10 mouse cellular contexts compared by ENCODE assay signal in genomic region chr5:36526274-36526673, GRCm38 (mm10). TPM values are rescaled to one million over a fixed set of nuclear protein-coding genes. Genes with fewer than 3 reads are reported as not detected.
A peak's percentile ranks its signal among the peaks of the same experiment; 100 is the strongest.
DNase-seq lines count a peak whose midpoint lies in the region; ATAC-seq and TF ChIP-seq lines count a peak whose summit lies in the region.
"Had no signal": no experiment of that assay in that cellular context is flagged by ENCODE, and none has a peak within 500 bp of the region (broad histone marks: within the 10 kb centered on the region; RNA-seq: fewer than 3 reads in every experiment).

No protein-coding gene starts in this region.

- TF ChIP-seq EP300 in heart, postnatal 0 days (IDR thresholded peaks at IDR 0.05; ENCODE audit: low read depth), result no peak
- TF ChIP-seq EP300 in liver, postnatal 0 days (IDR thresholded peaks at IDR 0.05; ENCODE audit: low read depth), result no peak

- H3K4me3 ChIP-seq in heart, postnatal 0 days (ENCODE audit: low read depth, low read length), result no peak overlapping the region
- no peak overlapping the region for H3K4me3 ChIP-seq in heart, embryonic 11.5 days (ENCODE audit: low read depth, low read length)
- no peak overlapping the region for H3K4me3 ChIP-seq in liver, postnatal 0 days (ENCODE audit: low read depth, low read length)
- no peak overlapping the region for H3K4me3 ChIP-seq in liver, embryonic 12.5 days
- H3K4me3 ChIP-seq: embryonic facial prominence, embryonic 15.5 days had no signal

- TF ChIP-seq CTCF in heart, postnatal 0 days (IDR thresholded peaks at IDR 0.05; ENCODE audit: low read depth), result peak; percentile 64
- peak; percentile 69 for TF ChIP-seq CTCF in liver, postnatal 0 days (IDR thresholded peaks at IDR 0.05; ENCODE audit: low read depth)

- no peak overlapping the region for H3K9ac ChIP-seq in heart, postnatal 0 days (replicated peaks; ENCODE audit: low read depth, low read length)
- no peak overlapping the region for H3K9ac ChIP-seq in heart, embryonic 11.5 days (ENCODE audit: low read depth, low read length)
- H3K9ac ChIP-seq in liver, postnatal 0 days (replicated peaks), result no peak overlapping the region
- H3K9ac ChIP-seq in liver, embryonic 12.5 days, result no peak overlapping the region
- H3K9ac ChIP-seq: embryonic facial prominence, embryonic 15.5 days had no signal

- H3K4me2 ChIP-seq in heart, postnatal 0 days (ENCODE audit: low read depth, low read length), result no peak overlapping the region
- no peak overlapping the region for H3K4me2 ChIP-seq in heart, embryonic 11.5 days
- H3K4me2 ChIP-seq in liver, postnatal 0 days (ENCODE audit: low read depth, low read length), result no peak overlapping the region
- H3K4me2 ChIP-seq in liver, embryonic 12.5 days, result no peak overlapping the region
- H3K4me2 ChIP-seq: embryonic facial prominence, embryonic 15.5 days had no signal

- H3K9me3 ChIP-seq in heart, postnatal 0 days (replicated peaks; ENCODE audit: control insufficient read depth, low read length), result no peaks in the 10 kb centered on the region
- no peaks in the 10 kb centered on the region for H3K9me3 ChIP-seq in heart, embryonic 11.5 days (replicated peaks; ENCODE audit: control insufficient read depth, low read length)
- no peaks in the 10 kb centered on the region for H3K9me3 ChIP-seq in liver, postnatal 0 days (ENCODE audit: low read length)
- H3K9me3 ChIP-seq in liver, embryonic 12.5 days (replicated peaks), result no peaks in the 10 kb centered on the region
- H3K9me3 ChIP-seq: embryonic facial prominence, embryonic 15.5 days had no signal

- no peak overlapping the region for H3K27ac ChIP-seq in heart, postnatal 0 days (ENCODE audit: low read depth)
- H3K27ac ChIP-seq in heart, embryonic 11.5 days (ENCODE audit: low read depth, low read length), result no peak overlapping the region
- H3K27ac ChIP-seq in liver, postnatal 0 days (ENCODE audit: low read depth), result no peak overlapping the region
- H3K27ac ChIP-seq in liver, embryonic 12.5 days, result no peak overlapping the region
- H3K27ac ChIP-seq: embryonic facial prominence, embryonic 15.5 days had no signal

- DNase-seq in heart, postnatal 0 days (ENCODE audit: low spot score), result peak; percentile 51
- no peak for DNase-seq in liver, postnatal 0 days
- DNase-seq in MN1 (ENCODE audit: low spot score), result peak; percentile 32
- DNase-seq in lung, postnatal 14 days, result peak; percentile 21
- DNase-seq in embryo, embryonic 11 days, result no peak
- DNase-seq: gastrocnemius, postnatal 14 days had no signal

- H3K36me3 ChIP-seq in heart, postnatal 0 days (replicated peaks; ENCODE audit: control insufficient read depth, insufficient read depth, low read length), result peaks cover 9% of the 10 kb centered on the region; the same call in 1 of the 2 replicates
- 0 out of 2 replicates have a peak, but pooled peaks cover 3% of the 10 kb centered on the region for H3K36me3 ChIP-seq in heart, embryonic 11.5 days (ENCODE audit: control insufficient read depth, insufficient read depth, low read length)
- 0 out of 2 replicates have a peak, but pooled peaks cover 5% of the 10 kb centered on the region for H3K36me3 ChIP-seq in liver, postnatal 0 days (replicated peaks; ENCODE audit: insufficient read depth, low read length)
- H3K36me3 ChIP-seq in liver, embryonic 12.5 days, result peaks cover 39% of the 10 kb centered on the region

- peaks cover 11% of the 10 kb centered on the region; the same call in 1 of the 2 replicates for H3K4me1 ChIP-seq in heart, postnatal 0 days (ENCODE audit: control insufficient read depth, insufficient read depth)
- peaks cover 20% of the 10 kb centered on the region for H3K4me1 ChIP-seq in heart, embryonic 11.5 days (ENCODE audit: control insufficient read depth, insufficient read depth, low read length)
- peaks cover 22% of the 10 kb centered on the region for H3K4me1 ChIP-seq in liver, postnatal 0 days (ENCODE audit: insufficient read depth)
- H3K4me1 ChIP-seq in liver, embryonic 12.5 days, result peaks cover 62% of the 10 kb centered on the region

- H3K27me3 ChIP-seq in heart, postnatal 0 days (ENCODE audit: control insufficient read depth, insufficient read depth, low read length), result no peaks in the 10 kb centered on the region
- no peaks in the 10 kb centered on the region for H3K27me3 ChIP-seq in heart, embryonic 11.5 days (ENCODE audit: control insufficient read depth, insufficient read depth, low read length)
- H3K27me3 ChIP-seq in liver, postnatal 0 days (ENCODE audit: insufficient read depth, low read length), result no peaks in the 10 kb centered on the region
- no peaks in the 10 kb centered on the region for H3K27me3 ChIP-seq in liver, embryonic 12.5 days (replicated peaks)
- H3K27me3 ChIP-seq: embryonic facial prominence, embryonic 15.5 days had no signal

- WGBS in heart, postnatal 0 days, result 60% methylated on average over 5 of the region's 5 CpGs
- 67% methylated on average over 5 of the region's 5 CpGs for WGBS in heart, embryonic 11.5 days (ENCODE audit: insufficient replicate concordance)
- WGBS in liver, postnatal 0 days (ENCODE audit: insufficient replicate concordance), result 70% methylated on average over 5 of the region's 5 CpGs
- WGBS in liver, embryonic 12.5 days (ENCODE audit: insufficient replicate concordance), result 65% methylated on average over 5 of the region's 5 CpGs

- ATAC-seq in heart, postnatal 0 days (ENCODE audit: insufficient read depth, low read depth), result no peak
- no peak for ATAC-seq in heart, embryonic 11.5 days (replicated peaks; ENCODE audit: insufficient number of reproducible peaks, low FRiP score, low TSS enrichment)
- ATAC-seq in liver, postnatal 0 days, result no peak
- ATAC-seq in liver, embryonic 12.5 days, result no peak
- no peak for ATAC-seq in monocyte, adult 5-6 weeks (replicated peaks; ENCODE audit: insufficient number of reproducible peaks, low FRiP score, low TSS enrichment, poor library complexity, severe bottlenecking)

RNA-seq across cellular contexts. Expression of gene Ccdc96, which starts 41.9 kb away (rescaled TPM):
- total RNA-seq in heart, postnatal 0 days (2014; rRNA removed; ENCODE audit: low replicate concordance), result not detected in 2 replicates
- polyA plus RNA-seq in heart, postnatal 0 days (2015; fragmentation: Nextera tagmentation; extraction: Ambion mirVana), result 0.19 and 0.25 TPM in 2 replicates
- 0.25 and 0.44 TPM in 2 replicates for polyA plus RNA-seq in heart, embryonic 11.5 days (2014; fragmentation: Nextera tagmentation; extraction: Ambion mirVana)
- 0.06 and 0.13 TPM in 2 replicates for polyA plus RNA-seq in liver, postnatal 0 days (2015; fragmentation: Nextera tagmentation; extraction: Ambion mirVana)
- polyA plus RNA-seq in liver, embryonic 12.5 days (2016; fragmentation: Nextera tagmentation; extraction: Ambion mirVana), result 0.25 and 0.31 TPM in 2 replicates
- total RNA-seq in monocyte, adult 5-6 weeks (2017), result 0.49 to 0.64 TPM in 2 of 3 replicates, not detected in the other

RNA-seq across cellular contexts. Expression of gene Tada2b, which starts 42.2 kb away (rescaled TPM):
- total RNA-seq in heart, postnatal 0 days (2014; rRNA removed; ENCODE audit: low replicate concordance), result 10.3 and 13.3 TPM in 2 replicates
- 1.2 and 1.7 TPM in 2 replicates for polyA plus RNA-seq in heart, postnatal 0 days (2015; fragmentation: Nextera tagmentation; extraction: Ambion mirVana)
- polyA plus RNA-seq in heart, embryonic 11.5 days (2014; fragmentation: Nextera tagmentation; extraction: Ambion mirVana), result 2.8 and 3.3 TPM in 2 replicates
- 1.2 and 1.4 TPM in 2 replicates for polyA plus RNA-seq in liver, postnatal 0 days (2015; fragmentation: Nextera tagmentation; extraction: Ambion mirVana)
- polyA plus RNA-seq in liver, embryonic 12.5 days (2016; fragmentation: Nextera tagmentation; extraction: Ambion mirVana), result 1.5 and 1.6 TPM in 2 replicates
- 9.1 to 25.8 TPM (median 15.7 TPM) in 3 replicates for total RNA-seq in monocyte, adult 5-6 weeks (2017)

Comparison
In these comparisons a context has a peak if more than half of its experiments do, and no peak if none do; other contexts are left out.
1. DNase-seq: peak in heart, postnatal 0 days (single experiment), MN1 (single experiment) and lung, postnatal 14 days (single experiment); none in liver, postnatal 0 days (single experiment) and embryo, embryonic 11 days (single experiment).